Mouse (Mus musculus) c-Kit-positive CD71-positive TER-119-negative erythroid progenitor cells, embryonic 14.5 days (primary cell): ENCODE measurements around the gene Zfp493.
"Not testable (repeated sequence)": the region's sequence is repeated elsewhere in the genome, so short reads cannot be mapped to it uniquely, and the experiment has no call there.

ENCODE experiments used
- DNase-seq: peaks from one replicate; pipeline ENCODE4 v3.0.0-alpha.2; 2013; ENCODE audit warnings: low read depth

The Zfp493 gene

DNA sequence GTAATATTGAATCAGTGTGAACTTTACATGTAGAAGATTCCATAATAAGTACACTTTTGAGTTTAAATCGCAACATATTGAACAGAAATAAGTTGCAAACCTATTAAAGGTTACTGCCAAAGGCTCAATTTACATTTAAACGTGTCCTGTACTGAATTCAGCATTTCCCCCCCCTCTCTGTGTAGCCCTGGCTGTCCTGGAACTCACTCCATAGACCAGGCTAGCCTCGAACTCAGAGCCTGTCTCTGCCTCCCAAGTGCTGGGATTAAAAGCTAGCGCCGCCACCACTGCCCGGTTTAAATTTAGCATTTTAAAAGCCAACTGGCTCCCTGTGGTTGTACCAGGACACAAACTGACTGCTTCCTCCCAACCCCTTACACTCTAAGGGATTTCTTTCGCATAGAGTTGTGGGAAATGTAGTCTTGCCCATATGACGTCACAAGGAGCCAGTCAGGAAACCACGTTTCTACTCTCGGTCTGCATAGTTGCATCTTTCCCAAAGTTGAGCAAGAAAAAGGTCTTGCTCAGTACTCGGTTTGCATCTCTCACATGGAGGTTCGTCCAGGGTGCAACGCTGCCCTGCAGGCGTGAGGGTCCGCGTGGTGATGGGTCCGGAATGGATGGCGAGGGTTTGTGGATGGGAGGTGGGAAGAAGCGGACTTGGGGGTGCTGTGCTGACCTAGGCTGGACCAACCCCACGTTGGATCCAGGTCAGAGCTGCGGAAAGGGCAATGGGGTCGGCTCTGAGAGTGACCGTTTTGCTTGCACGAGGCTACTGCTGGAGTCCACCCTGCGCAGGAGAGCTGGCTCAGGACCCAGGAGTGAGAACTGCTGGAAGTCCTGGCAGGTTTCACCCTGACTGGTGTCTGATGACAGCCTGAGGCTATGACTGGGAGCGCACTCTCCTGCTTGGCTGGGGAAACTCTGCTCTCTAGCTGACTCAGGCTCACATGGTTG is at the start of gene Zfp493:
Gene Zfp493, plus strand, starts transcription at position 429 of the 957 bp plus-strand sequence.
- DNase-seq = peak; percentile 65

- not testable (repeated sequence) for DNase-seq
Measured at GRCm38 (mm10) chr13:67734391-67734790, 45.1 kb upstream of the Zfp493 start.

- no peak for DNase-seq
Measured at GRCm38 (mm10) chr13:67742941-67743340, 36.6 kb upstream of the Zfp493 start.

- DNase-seq = no peak
Measured at GRCm38 (mm10) chr13:67743896-67744295, 35.6 kb upstream of the Zfp493 start.

GRCm38 (mm10) chr13:67754333-67755306 is 24.9 kb upstream of the Zfp493 start, which contains the start of gene Zfp85:
Gene Zfp85, minus strand, starts transcription at chr13:67755228.
- DNase-seq = peak; percentile 33

- DNase-seq = no peak
Measured at GRCm38 (mm10) chr13:67755761-67756160, 23.7 kb upstream of the Zfp493 start.

- DNase-seq = no peak
Measured at GRCm38 (mm10) chr13:67759966-67760365, 19.5 kb upstream of the Zfp493 start.

DNA sequence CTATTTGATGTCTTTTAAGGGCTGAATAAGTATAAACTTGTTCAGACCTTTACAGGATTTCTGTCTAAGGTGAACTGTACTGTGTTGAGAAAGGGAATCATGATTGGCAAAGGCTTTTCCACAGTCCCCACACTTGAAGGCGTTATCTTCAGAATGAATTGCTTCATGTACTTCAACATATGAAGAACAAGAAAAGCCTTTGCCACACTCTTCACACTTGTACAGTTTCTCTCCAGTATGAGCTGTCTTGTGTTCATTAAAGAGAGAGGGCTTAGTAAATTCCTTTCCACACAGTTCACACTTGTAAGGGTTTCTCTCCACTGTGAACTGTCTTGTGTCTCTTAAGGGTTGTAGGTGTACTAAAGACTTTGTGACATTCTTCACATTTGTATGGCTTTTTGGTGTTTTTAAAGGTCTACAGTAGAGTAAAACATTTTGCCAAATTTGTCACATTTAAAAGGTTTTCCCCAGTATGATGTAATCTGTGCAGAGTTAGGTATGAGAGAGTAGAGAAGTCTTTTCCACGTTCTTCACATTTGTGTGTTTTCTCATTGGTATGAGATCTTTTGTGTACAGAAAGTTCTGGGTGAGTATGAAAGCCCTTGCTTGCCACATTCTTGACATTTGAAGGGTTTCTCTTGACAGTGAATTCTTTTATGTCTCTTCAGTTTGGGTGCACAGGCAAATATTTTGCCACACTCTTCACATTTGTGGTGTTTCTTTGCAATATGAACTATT is 16.3 kb upstream of the Zfp493 start:
- no peak for DNase-seq

- no peak for DNase-seq
Measured at GRCm38 (mm10) chr13:67791921-67792455, 12.5 kb downstream of the Zfp493 start.

DNA sequence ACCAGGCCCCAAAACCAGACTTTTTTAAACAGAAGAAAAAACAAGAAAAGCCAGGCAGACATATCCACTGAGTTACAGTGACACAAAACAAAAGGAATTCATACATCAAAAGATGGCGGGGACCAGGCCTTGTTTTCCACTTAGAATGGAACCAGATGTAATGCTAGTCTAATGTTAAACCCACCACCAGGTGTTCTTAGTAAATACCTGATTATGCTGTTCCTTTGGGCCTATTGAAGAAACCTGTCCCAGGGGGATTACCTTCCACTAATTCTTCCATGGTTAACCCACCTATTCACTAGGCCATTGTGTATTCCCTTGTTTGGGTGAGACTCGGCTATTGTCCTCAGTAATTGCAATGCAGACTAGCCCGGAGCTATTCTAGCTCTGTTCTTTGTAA is 19.1 kb downstream of the Zfp493 start:
- DNase-seq = no peak

DNA sequence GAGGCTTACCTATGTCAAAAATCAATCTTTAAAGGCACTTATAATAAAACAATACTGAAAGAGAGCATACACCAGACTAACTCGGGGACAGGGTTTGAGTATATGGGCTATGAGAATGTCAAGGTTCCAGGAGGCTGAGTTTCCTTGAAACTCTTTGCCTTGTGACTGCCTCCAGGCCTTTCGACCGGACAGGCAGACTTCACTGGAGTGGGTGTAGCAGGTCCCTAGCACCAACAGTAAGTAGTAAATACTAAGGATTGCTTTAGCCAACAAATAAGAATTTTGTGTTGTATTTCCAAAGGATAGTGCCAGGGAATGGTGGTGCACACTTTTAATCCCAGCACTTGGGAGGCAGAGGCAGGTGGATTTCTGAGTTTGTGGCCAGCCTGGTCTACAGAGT is 19.7 kb downstream of the Zfp493 start:
- not testable (repeated sequence) for DNase-seq

DNA sequence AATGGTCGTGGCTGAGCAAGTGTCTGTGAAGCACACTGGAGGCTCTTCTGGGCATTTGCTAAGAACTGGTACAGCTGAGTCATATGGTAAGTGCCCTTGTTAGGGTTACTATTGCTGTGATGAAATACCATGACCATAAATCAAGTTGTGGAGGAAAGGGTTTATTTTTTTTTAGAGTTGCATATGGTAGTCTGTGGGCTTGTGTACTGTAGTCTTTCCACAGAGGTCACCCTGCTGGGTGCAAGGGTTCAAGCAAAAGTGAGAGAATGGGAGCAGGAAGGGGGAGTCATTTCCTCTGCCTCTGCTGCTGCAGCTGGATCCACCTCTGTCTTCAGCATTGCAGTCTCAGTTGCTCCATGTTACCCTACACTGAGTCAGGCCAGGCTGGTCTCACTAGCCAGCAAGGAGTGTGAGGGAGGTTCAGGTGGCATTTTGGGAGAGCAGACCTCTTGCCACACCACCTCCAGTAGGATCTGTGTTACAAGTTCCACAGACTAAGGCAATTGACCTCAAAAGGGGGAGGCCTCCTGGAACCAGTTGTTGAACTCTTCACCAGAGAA is 32.2 kb downstream of the Zfp493 start:
- no peak for DNase-seq

DNA sequence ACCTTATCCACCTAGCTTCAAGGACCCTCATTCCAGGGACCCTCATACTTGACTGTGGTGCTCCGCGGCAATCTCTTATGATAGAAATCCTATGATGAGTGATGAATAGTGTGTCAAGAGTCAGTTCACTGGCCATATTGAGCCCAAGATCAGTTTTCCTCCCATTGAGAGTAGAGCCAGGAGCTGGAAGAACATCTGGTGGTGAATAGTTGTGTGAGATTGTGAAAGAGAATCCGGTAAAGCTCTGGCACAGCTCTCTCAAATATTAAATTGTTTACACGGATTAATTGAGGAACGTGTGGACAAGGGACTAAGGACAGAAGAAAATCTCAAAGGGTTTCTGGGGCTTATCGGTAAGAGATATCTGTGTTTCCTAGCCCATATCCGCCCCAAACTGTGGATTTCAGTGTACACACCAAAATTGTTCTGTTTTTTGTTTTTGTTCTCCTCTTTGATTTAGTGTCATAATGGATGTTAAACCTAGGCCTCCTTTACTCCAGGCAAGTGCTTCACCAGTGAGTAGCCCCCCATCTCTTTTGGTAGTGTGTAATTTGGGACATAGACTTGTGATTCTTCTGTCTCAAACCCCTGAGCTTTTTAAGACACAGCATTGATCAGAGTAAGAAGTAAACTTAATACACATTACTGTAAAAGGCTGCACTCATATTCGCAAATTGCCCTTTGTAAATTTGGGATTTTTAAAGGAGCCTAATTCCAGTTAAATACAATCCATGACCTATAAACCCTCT is 33.6 kb downstream of the Zfp493 start:
- no peak for DNase-seq

DNA sequence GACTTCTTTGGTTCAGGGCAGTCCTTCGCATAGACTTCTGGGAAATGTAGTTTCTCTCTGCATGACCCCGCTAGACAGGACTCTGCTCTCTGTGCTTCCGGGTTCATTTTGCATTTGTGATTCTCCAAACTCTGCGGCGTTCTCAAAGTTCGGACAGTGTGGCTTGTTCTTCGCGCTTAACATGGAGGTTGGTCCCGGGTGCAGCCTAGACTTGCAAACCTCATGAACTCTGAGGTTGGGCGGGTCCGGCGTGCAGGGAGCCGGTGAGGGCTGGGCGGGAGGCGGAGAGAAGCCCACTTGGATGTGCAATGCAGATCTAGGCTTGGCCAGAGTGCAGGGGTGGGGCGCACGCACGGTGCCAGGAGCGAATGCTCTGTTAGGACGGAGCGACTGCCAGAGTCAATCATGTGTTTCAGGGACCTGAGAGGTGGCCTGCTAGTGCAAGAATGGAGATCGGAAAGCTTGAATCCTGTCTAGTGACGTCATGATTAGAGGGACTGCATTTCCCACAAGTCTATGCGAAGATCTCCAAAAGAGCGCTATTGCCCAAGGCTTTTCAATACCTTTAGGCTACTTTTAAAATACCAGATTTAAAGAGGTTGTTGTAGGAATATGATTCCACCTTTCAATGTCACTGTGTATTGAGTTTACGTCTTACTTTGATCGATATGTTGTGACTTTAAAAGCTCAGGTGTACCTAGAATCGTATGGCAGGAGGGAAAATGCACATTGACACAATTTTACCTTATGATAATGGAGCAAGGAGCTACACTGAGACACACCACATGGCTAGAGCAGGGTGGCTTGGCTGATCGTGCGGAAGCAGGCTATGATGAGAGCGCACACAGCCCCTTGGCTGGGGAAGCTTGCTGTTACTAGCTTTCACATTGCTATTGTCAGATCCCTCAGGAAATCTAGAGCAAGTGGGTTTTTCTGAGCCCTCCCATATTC is 34.5 kb downstream of the Zfp493 start, which contains the start of gene Zfp273:
Gene Zfp273, plus strand, starts transcription at position 31 of the 951 bp plus-strand sequence.
- peak; percentile 65 for DNase-seq

DNA sequence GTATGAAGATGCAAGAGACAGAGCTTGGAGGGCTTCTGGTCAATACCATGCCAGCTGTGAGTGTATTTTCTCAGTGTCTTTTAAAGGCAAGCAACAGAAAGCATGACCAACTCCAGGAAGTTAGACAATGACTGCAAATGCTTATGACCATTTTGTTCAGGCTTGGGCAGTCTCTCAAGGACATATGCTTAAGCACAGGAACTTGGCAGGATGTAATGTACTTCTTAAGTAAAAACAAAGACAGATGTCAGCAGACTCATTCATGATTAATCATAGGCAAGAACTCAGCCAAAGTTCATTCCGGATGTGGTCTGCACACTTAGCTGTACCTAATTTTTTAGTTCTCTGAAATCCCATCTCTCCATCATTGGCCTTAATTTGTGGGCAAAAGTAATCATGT is 39.1 kb downstream of the Zfp493 start:
- no peak for DNase-seq

DNA sequence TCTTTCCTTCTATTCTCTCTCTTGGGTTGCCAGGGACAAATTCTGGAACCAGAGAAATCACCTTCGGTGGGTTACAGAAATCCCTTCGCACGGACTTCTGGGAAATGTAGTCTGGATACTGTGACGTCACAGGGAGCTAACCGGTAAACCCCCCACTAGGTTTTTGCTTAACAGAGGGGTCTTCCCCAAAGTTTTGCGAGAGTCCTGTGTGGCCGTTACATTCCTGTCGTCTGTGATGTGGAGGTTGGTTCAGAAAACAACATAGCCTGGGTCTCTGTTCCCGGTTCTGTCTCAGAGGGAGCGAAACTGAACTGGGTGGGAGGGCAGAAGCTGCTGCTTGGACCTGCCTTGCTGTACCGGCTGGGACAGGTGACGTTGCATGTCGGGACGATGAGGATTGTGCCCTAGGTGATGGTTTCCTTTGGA is 51.4 kb downstream of the Zfp493 start, which contains the start of gene Gm10037:
Gene Gm10037, plus strand, starts transcription at position 196 of the 426 bp plus-strand sequence.
- DNase-seq = no peak

DNA sequence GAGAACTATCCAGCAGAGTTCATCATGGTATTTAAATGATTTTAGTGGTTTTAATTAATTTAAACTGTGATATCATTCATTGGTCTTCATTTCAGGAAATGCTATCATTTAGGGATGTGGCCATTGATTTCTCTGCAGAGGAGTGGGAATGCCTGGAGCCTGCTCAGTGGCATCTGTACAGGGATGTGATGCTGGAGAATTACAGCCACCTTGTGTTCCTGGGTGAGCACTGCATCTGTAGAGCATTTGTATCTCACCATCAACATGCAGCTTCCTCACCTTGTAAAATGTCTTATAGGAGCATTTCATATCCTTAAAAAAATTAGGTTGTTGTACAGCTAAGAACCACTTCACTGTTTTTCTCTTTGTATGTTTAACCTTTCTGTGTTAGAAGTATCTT is 53.6 kb downstream of the Zfp493 start:
- not testable (repeated sequence) for DNase-seq
